Mouse (Mus musculus) hindbrain, embryonic 15.5 days (tissue): ENCODE results near the gene Gpi1. TPM values are rescaled to one million over a fixed set of nuclear protein-coding genes. Genes with fewer than 3 reads are reported as not detected.

Experiments used
- ATAC-seq: fragments of 200-750 bp; cut with Nextera tagmentation; 2 replicates; pipeline ENCODE4 v1.8.0; 2017; ENCODE audit warnings: low read depth, moderate number of reproducible peaks, moderate TSS enrichment; ENCODE audit not compliant: low FRiP score
- H3K27ac ChIP-seq: fragments of 300-500 bp; sonication (generic); replicated peaks from 2 replicates; pipeline ENCODE4 v1.5.1; 2015; ENCODE audit warnings: mild to moderate bottlenecking, inconsistent platforms
- H3K27me3 ChIP-seq: fragments of 300-500 bp; sonication (generic); 2 replicates; pipeline ENCODE4 v1.6.1; 2015; ENCODE audit warnings: control low read depth, inconsistent platforms
- H3K36me3 ChIP-seq: fragments of 300-500 bp; sonication (generic); 2 replicates; pipeline ENCODE4 v1.6.1; 2015; ENCODE audit warnings: control low read depth, inconsistent platforms
- H3K4me1 ChIP-seq: fragments of 300-500 bp; sonication (generic); replicated peaks from 2 replicates; pipeline ENCODE4 v1.6.1; 2015; ENCODE audit warnings: control low read depth, inconsistent platforms
- H3K4me2 ChIP-seq: fragments of 300-500 bp; sonication (generic); 2 replicates; pipeline ENCODE4 v1.6.1; 2015; ENCODE audit warnings: moderate library complexity, mild to moderate bottlenecking, inconsistent platforms
- H3K4me3 ChIP-seq: fragments of 300-500 bp; sonication (generic); 2 replicates; pipeline ENCODE4 v1.5.1; 2015; ENCODE audit warnings: mild to moderate bottlenecking, inconsistent platforms
- H3K9ac ChIP-seq: fragments of 300-500 bp; sonication (generic); 2 replicates; pipeline ENCODE4 v1.6.1; 2015; ENCODE audit warnings: inconsistent platforms
- H3K9me3 ChIP-seq: fragments of 300-500 bp; sonication (generic); 2 replicates; pipeline ENCODE4 v1.6.1; 2016; ENCODE audit warnings: control low read depth, inconsistent platforms
- WGBS: fragments of 180-500 bp; shearing (Covaris S2); methylation state at CpG from one replicate; pipeline ENCODE4 v1.1.7; 2015; 5-methylcytosine and 5-hydroxymethylcytosine counted together
- polyA plus RNA-seq: library from polyadenylated mRNA; unstranded; fragments of >200 nt; fragmentation: Nextera tagmentation; extraction: Ambion mirVana; gene quantifications from 2 replicates; pipeline ENCODE4 v1.2.1, GENCODE M21; 2015

Gene Gpi1
- polyA plus RNA-seq, 1 experiment from 2014 or later, result 313 TPM

GRCm38 (mm10) chr7:34228641-34229040, 1.5 kb downstream of the Gpi1 start:
- peaks cover 40% of the 10 kb centered on the region for H3K4me1 ChIP-seq
- H3K4me3 ChIP-seq, result peak overlapping the region; percentile 73
- H3K27me3 ChIP-seq, result no peaks in the 10 kb centered on the region
- no peak for ATAC-seq
- no peak overlapping the region for H3K27ac ChIP-seq
- 62% methylated on average over 9 of the region's 9 CpGs for WGBS
- no peaks in the 10 kb centered on the region for H3K9me3 ChIP-seq
- H3K4me2 ChIP-seq, result peak overlapping the region; percentile 72
- peaks cover 12% of the 10 kb centered on the region for H3K36me3 ChIP-seq
- H3K9ac ChIP-seq, result no peak overlapping the region; the same call in 1 of the 2 replicates

GRCm38 (mm10) chr7:34226846-34227245, 3.3 kb downstream of the Gpi1 start:
- Histone ChIP-seq H3K9me3 (no peaks in the 10 kb centered on the region), H3K4me1 (peaks cover 35% of the 10 kb centered on the region), H3K4me3 (no peak overlapping the region), H3K36me3 (peaks cover 28% of the 10 kb centered on the region), H3K27me3 (no peaks in the 10 kb centered on the region), H3K9ac (no peak overlapping the region), H3K4me2 (no peak overlapping the region), H3K27ac (no peak overlapping the region)
- no peak for ATAC-seq
- 93% methylated on average over 12 of the region's 12 CpGs for WGBS

DNA sequence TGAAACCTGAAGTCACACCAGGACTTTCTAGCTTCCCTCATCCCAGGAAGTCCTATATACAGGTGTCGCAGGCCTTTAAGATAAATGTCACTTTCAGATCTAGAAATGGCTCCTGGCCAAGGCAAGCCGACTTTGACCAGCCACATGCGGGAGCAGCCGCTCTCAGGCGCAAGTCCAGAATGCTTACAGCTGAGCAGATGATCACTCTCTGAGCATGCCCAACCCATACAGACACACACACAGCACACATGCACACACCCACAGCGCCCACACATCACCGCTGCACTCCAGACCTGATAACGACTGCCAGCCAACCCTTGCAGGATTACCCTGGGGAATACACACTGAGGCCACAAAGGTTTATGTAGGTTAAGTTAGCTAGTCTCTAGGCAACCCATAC, 4.0 kb downstream of the Gpi1 start:
- Histone ChIP-seq H3K27me3 (no peaks in the 10 kb centered on the region), H3K4me3 (no peak overlapping the region), H3K27ac (no peak overlapping the region), H3K9me3 (no peaks in the 10 kb centered on the region), H3K4me1 (peaks cover 35% of the 10 kb centered on the region), H3K4me2 (no peak overlapping the region), H3K9ac (no peak overlapping the region), H3K36me3 (peaks cover 33% of the 10 kb centered on the region)
- WGBS, result 72% methylated on average over 8 of the region's 8 CpGs
- ATAC-seq, result no peak

DNA sequence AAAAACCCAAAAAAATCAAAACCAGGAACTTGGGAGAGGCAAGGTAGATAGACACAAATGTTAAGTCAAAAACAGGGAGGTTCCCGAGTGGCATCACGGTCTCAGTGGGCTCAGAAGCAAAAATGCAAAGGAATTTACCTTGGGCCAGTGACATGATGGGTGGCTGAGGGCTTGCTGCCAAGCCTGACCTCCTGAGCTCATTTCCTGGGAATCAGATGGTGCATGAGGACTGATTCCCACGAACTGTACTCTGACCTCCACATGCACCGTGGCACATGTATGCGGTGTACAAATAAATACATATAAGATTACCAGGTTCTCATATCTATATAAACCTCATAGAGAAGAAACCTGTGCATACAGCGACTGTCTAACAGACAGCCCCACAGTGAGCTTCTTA, 5.8 kb downstream of the Gpi1 start:
- no peak for ATAC-seq
- H3K36me3 ChIP-seq, result peaks cover 51% of the 10 kb centered on the region

GRCm38 (mm10) chr7:34222340-34222739, 7.8 kb downstream of the Gpi1 start:
- H3K9me3 ChIP-seq, result no peaks in the 10 kb centered on the region
- ATAC-seq, result no peak
- peaks cover 10% of the 10 kb centered on the region for H3K4me1 ChIP-seq
- no peaks in the 10 kb centered on the region for H3K27me3 ChIP-seq
- H3K36me3 ChIP-seq, result peaks cover 67% of the 10 kb centered on the region
- H3K4me3 ChIP-seq, result no peak overlapping the region
- no peak overlapping the region for H3K9ac ChIP-seq
- no peak overlapping the region for H3K27ac ChIP-seq
- H3K4me2 ChIP-seq, result no peak overlapping the region
- 92% methylated on average over 10 of the region's 10 CpGs for WGBS

More for the DNA sequence above, 5.8 kb downstream of the Gpi1 start:
- H3K9me3 ChIP-seq, result no peaks in the 10 kb centered on the region
- H3K4me3 ChIP-seq, result no peak overlapping the region
- no peak overlapping the region for H3K27ac ChIP-seq
- peaks cover 29% of the 10 kb centered on the region for H3K4me1 ChIP-seq
- H3K4me2 ChIP-seq, result no peak overlapping the region
- no peak overlapping the region for H3K9ac ChIP-seq
- H3K27me3 ChIP-seq, result no peaks in the 10 kb centered on the region
- 89% methylated on average over 6 of the region's 6 CpGs for WGBS

DNA sequence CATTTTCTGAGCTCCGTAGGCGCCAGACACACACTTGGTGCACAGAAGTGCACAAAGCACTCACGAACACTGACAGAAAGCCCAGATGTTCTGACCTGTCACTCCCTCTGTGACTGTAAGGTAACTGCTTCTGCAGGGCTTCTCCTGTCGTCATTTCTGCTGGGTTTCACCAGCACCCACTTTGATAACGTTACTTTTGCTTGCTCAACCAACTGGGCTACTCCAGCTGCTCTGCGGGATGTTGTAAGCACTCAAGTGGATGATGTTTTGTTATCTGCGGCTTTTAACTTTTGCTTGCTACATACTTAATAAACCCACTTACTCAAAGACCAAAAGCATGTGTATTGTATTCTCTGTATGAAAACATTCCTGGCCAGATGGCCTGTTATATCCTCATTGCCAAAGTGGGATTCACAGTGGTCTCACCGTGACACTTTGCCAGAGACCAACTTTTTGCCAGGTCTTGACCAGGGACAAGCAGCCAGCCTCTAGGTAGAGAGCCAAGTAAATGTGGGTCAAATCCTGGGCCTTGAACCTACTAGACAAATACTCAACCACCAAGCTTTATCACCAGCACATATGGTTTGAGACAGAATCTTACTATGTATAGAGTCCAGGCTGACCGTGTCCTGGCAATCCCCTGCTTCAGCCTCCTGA, 8.4 kb downstream of the Gpi1 start:
- no peak overlapping the region for H3K4me2 ChIP-seq
- no peak for ATAC-seq
- WGBS, result 92% methylated on average over 9 of the region's 9 CpGs
- H3K4me1 ChIP-seq, result 0 out of 2 replicates have a peak, but pooled peaks cover 7% of the 10 kb centered on the region
- peaks cover 66% of the 10 kb centered on the region for H3K36me3 ChIP-seq
- no peaks in the 10 kb centered on the region for H3K27me3 ChIP-seq
- no peak overlapping the region for H3K27ac ChIP-seq
- no peak overlapping the region for H3K9ac ChIP-seq
- H3K9me3 ChIP-seq, result no peaks in the 10 kb centered on the region
- H3K4me3 ChIP-seq, result no peak overlapping the region

GRCm38 (mm10) chr7:34218496-34218895, 11.6 kb downstream of the Gpi1 start:
- 78% methylated on average over 1 of the region's 1 CpGs for WGBS
- Histone ChIP-seq H3K9ac (no peak overlapping the region), H3K27ac (no peak overlapping the region), H3K9me3 (no peaks in the 10 kb centered on the region), H3K27me3 (no peaks in the 10 kb centered on the region), H3K36me3 (peaks cover 85% of the 10 kb centered on the region), H3K4me3 (no peak overlapping the region), H3K4me1 (no peaks in the 10 kb centered on the region), H3K4me2 (no peak overlapping the region)
- ATAC-seq, result no peak

DNA sequence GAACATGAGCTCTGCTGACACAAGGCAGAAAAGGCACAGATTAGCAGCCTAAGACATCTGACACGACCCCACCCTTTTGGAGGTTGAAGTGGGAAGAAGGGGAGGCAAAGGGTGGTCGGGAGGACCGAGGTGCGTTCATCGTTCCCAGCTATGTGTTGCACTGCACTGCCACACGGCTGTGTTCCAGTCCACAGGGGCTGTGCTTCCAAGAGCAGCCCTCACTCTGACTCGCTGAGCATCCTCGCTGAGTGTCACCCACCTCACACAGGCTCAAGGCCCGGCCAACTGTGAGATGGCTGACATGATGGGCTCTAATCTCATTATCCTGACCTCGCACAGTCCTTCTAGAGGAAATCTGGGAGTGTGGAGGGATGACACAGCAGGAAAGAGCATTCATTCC, 13.7 kb downstream of the Gpi1 start:
- Histone ChIP-seq H3K9me3 (no peaks in the 10 kb centered on the region), H3K36me3 (peaks cover 85% of the 10 kb centered on the region), H3K4me2 (no peak overlapping the region), H3K27ac (no peak overlapping the region), H3K27me3 (no peaks in the 10 kb centered on the region), H3K4me1 (no peaks in the 10 kb centered on the region), H3K9ac (no peak overlapping the region), H3K4me3 (no peak overlapping the region)
- 93% methylated on average over 10 of the region's 10 CpGs for WGBS
- ATAC-seq, result no peak

DNA sequence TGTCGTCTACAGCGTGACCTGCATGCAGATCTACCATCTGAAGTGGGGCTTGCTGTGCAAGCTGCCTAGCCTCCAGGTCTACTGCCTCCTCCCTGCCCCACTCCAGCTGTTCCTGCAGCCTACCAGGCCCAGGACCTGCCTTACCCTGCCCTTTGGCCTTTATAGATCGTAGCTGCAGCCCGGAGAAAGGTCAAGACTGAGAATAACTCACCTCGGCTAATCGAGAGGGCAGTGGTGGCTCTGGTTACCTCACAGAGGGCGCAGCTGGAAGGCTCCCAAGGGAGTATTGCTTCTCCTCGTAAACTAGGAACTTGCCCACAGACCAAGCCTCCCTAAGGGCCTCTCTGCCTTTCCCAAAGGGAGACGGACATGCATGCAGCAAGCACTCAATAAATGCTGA, 14.7 kb downstream of the Gpi1 start:
- no peak for ATAC-seq
- 93% methylated on average over 9 of the region's 9 CpGs for WGBS
- H3K4me2 ChIP-seq, result no peak overlapping the region

GRCm38 (mm10) chr7:34214644-34215043, 15.5 kb downstream of the Gpi1 start:
- ATAC-seq, result no peak
- H3K4me1 ChIP-seq, result no peaks in the 10 kb centered on the region
- H3K4me3 ChIP-seq, result no peak overlapping the region
- no peak overlapping the region for H3K4me2 ChIP-seq
- H3K27ac ChIP-seq, result no peak overlapping the region
- 85% methylated on average over 8 of the region's 8 CpGs for WGBS
- H3K9ac ChIP-seq, result no peak overlapping the region
- no peaks in the 10 kb centered on the region for H3K27me3 ChIP-seq
- no peaks in the 10 kb centered on the region for H3K9me3 ChIP-seq
- H3K36me3 ChIP-seq, result peaks cover 85% of the 10 kb centered on the region

More for the DNA sequence above, 14.7 kb downstream of the Gpi1 start:
- H3K27me3 ChIP-seq, result no peaks in the 10 kb centered on the region
- H3K4me3 ChIP-seq, result no peak overlapping the region
- no peak overlapping the region for H3K9ac ChIP-seq
- H3K9me3 ChIP-seq, result no peaks in the 10 kb centered on the region
- H3K4me1 ChIP-seq, result no peaks in the 10 kb centered on the region
- H3K36me3 ChIP-seq, result peaks cover 85% of the 10 kb centered on the region
- H3K27ac ChIP-seq, result no peak overlapping the region

DNA sequence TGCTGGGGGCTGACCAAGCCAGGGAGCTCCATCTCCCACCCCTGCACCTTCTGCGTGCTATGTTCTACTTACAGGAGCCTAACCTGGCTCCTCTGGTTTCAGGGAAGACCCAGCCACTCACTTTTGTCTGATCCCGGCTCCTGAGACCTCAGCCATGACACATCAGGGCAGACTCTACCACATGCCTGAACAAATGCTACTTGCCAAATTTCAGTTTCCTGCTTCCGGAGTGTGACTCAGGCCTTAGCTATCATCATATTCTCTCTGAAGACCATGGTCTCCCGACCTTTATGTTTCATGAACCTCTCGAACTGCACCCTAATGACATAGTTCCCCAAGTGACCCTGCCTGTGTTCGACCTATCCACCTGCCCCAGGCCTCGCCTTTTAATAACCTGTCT, 16.9 kb downstream of the Gpi1 start:
- ATAC-seq, result no peak
- Histone ChIP-seq H3K4me3 (no peak overlapping the region), H3K4me2 (no peak overlapping the region), H3K4me1 (no peaks in the 10 kb centered on the region), H3K9ac (no peak overlapping the region), H3K27ac (no peak overlapping the region), H3K9me3 (no peaks in the 10 kb centered on the region), H3K36me3 (peaks cover 85% of the 10 kb centered on the region), H3K27me3 (no peaks in the 10 kb centered on the region)
- WGBS, result 96% methylated on average over 7 of the region's 7 CpGs

GRCm38 (mm10) chr7:34208027-34208745, 21.9 kb downstream of the Gpi1 start:
- H3K4me2 ChIP-seq, result no peak overlapping the region
- ATAC-seq, result no peak
- 94% methylated on average over 9 of the region's 9 CpGs for WGBS
- no peak overlapping the region for H3K4me3 ChIP-seq
- H3K27ac ChIP-seq, result no peak overlapping the region
- H3K9ac ChIP-seq, result no peak overlapping the region
- H3K36me3 ChIP-seq, result peaks cover 97% of the 10 kb centered on the region
- H3K27me3 ChIP-seq, result no peaks in the 10 kb centered on the region
- no peaks in the 10 kb centered on the region for H3K9me3 ChIP-seq
- no peaks in the 10 kb centered on the region for H3K4me1 ChIP-seq
